Mouse (Mus musculus) testis, postnatal 10 days (tissue): ENCODE measurements at regions not wholly inside any gene's neighbourhood (a gene's known extent, or its start where the extent isn't known, plus 50 kb on each side); places are given as distances from the start of the nearest gene placed in this dataset.
A peak's percentile ranks its signal among the peaks of the same experiment; 100 is the strongest.

ENCODE experiments used
- DNase-seq: peaks from one replicate; pipeline ENCODE4 v3.0.0; 2021; ENCODE audit warnings: low spot score

DNA sequence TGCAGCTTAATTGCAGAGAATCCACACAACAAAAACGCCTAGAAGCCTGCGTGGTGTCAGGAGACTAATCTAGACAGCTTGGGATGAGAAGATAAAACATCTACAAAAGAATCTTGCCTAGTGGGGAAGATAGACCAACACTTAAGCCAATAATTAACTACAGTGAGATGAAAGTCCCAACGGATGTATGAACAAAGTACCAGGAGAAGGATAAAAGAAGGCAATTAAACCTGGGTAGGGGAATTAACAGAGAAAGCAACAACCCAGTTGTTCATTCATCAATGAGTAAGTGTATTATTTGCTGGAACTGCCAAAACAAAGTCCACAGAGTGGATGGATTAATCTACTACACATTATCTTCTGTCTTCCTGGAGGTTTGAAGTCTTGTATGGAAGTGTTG, 99.8 kb downstream of the Olfm4 start:
- no peak for DNase-seq

DNA sequence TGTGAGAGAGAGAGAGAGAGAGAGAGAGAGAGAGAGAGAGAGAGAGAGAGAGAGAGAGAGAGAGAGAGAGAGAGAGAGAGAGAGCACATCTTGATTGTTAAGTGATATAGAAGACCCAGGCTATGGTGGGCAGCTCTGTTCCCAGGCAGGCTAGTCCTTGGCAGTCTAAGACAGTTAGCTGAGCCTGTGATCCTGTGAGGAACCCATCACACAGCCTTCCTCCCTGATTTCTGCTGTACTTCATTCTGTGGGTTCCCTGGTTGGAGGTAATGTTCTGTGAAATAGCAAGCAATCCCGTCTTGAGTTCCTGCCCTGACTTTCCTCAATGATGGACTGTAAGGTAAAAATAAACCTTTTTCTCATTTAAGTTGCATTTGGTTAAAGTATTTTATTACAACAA, 113.4 kb downstream of the Olfm4 start:
- DNase-seq, result no peak

DNA sequence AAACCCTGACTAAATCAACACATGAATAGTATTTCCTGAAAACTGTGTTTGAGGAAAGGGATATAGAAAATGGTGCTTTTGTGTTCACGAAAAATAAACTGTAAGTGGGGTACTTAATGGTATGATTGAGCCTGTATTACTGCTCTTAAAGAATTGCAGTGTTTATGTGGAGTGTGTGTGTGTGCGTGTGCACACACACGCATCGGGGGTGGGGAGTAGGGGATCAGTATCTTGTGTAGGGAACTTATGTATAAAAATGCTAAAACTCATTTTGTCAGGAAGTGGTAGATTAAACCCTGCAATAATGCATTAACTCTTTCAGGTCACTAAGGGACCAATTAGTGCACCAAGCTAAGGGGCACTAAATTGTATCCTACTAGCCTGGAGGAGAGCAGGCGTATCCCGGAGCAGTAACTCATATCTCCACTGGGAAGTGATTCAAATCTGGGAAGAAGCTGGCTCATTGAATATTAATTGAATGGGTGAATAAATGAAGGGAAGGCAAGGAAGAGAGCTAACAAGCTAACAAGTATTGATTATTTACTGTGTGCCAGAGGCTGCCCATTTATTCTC, 129.3 kb downstream of the Olfm4 start:
- no peak for DNase-seq

DNA sequence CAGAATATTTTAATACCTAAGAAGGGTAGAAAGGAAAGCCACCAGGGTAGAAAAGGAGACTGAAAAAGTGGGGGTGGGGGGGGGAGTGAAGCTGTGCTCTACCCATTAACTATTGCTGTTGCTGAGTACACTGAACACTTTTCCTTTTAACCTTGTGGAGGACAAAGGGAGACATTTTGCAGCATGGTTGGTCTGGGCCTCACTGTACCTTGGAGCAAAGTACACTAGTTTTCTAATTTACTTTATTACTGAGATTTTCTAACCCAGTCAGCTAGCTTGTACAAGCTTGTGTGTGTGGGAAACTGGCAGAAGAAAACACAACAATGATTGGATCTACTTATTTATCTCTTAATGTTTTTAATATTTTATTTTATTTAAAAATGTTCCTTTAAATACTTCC, 130.4 kb downstream of the Olfm4 start:
- no peak for DNase-seq

DNA sequence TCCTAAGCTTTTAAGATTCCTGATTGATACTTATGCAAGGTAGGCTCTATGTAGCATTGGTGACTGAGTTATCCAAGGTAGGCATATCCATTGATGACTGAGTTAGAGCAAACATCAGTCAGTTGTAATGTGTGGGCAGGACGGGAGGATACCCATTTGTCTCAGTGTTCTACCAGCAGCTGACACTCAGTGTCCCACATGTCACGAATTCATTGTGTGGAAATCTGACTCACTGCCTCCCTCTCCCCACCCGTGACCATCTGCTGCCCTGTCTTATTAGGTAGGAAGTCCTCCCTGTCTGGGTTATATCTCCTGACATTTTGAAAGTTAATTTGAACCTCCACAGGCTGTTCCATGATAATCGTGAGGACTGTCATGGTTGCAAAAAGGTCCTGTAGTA, 141.3 kb downstream of the Olfm4 start:
- DNase-seq, result no peak

DNA sequence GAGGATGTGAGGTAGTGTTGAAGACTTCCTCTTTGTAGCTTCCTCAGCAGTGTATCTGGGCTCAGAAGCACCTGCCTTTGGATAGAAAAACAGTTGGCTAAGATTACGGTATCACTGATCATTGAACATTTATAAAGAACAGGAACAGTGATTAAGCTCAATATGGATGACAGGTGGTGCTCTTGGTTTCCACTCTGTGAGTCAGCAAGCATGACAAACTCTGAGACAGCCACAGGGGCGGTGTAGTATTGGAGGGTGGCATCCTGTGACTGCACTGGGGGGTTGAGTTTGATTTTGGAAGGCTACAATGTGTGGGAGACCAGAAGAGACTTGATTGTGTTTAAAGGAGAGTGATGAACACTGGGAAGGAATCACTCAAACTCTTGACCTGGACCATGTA, 144.3 kb downstream of the Olfm4 start:
- no peak for DNase-seq

DNA sequence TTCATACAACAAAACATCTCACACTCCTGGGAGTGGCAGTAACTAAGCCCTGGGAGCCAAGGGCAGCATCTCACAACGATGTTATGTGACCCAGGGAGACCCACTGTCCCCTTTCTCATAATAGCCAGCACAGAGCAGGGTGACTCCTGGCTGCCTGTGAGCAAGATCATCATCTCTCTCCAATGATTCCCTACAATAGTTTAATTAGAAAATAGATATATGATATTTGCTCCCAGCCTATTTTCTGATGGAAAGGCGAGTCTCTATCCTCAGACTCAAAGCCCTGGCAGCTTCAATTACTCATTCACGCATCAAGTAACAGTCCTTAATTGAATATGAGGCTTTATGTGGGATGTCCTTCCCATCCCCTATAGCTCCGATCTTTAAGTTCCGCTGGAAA, 153.7 kb downstream of the Olfm4 start:
- no peak for DNase-seq

DNA sequence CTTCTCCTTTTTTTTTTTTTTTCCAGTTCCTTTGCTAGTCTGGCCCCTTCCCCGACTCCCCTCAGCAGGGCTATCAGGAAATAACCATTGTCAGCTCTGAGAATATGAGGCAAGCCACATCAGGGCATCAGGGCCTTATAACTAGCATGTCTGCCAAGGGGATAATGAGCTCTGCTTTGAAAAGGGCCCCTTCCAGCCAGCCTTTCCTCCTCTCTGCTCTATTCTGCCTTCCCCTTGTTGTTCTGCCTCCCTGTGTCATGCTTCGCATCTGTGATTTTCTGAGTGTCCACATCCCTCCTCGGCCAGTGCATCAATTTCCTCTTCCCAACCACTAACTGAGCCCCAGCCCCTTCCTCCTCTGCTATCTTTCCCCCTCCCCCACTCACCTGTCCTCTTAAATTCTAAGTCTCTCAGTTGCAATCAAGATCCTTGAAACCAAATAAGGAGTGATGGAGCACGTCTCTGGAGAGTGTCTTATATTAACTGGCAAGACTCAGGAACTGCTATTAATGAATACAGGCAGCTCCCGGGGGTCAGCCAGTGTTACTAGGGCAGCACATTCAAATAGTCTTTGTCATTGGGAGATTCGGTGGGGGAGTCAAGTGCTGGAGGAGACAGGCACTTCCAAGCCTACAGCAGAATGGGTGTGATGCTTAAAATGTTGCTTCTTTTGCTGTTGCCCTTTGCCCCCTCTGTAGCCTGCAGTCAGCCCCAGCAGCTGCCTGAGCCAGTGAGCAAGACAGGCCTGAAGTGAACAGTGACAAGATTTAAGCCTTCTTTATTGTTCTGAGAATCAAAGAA, 155.3 kb downstream of the Olfm4 start:
- DNase-seq, result no peak

DNA sequence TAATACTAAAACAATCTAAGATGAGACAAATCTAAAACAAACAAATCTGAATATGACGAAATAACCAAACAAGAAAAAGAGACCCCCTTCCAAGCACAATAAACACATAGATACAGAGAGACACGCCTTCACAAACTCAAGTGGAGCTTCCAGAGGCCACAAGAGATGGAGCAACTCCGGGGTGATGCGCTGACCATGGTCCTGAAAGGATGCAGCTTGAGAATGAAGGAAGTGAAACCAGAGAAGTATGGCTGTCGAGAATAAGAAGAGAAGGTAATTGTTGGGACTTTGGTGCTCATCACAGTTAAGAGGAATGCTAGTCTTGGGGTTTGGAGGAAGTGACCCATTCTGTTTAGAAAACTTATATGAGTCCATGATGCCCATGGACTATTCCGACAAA, 173.1 kb downstream of the Olfm4 start:
- DNase-seq, result peak; percentile 76

DNA sequence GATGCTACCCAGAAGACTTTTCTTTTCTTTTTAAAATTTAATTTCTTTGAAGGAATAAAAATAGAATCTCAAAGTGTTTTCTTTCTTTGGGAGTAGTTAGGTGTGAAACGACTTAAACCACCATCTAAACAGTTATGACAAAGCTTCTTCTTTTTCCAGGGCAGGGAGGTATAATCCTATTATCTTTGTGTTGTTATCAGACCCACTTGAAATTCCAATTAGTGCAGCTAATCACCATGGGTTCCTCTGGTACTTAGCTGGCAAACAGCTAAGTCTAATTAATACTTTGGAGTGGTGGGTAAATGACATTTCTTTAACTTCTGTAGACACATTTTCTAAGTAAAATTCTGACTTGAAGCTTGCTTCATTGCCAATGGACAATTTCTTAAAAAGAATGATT, 185.3 kb downstream of the Olfm4 start:
- DNase-seq, result no peak

DNA sequence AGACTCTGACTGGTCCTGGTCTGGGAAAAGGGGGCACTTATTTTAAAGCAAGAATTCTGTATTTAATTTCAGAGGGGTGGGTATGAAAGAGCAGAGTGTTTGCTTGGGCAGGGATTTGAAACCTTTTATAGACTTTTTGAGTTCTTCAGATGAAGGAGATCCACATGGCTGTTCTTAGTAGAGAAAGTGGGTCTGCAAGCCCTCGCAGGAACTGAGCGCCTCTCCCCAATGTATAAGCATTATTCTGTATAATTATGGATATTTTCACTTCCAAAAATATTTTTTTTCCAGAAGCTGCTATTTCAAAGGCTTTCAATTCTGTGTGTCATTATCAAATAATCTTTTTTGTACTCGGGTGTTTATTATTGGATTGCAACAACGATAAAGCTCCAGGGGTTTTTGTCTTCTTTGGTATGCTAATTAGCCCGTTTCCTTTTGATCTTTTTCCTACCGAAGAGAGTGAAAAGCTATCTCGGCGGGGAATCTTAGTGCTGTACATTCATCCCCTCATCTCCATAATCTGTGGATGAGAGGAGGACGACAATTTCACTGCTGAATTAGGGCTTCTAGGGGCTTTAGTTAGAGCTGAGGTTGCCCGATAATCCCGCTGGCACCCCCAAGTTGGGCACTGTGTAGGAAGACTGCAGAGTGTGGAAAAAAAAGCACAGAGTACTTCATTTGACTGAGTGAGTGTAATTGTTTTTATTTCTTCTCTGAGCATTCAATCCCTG, 186.7 kb downstream of the Olfm4 start:
- DNase-seq, result no peak

DNA sequence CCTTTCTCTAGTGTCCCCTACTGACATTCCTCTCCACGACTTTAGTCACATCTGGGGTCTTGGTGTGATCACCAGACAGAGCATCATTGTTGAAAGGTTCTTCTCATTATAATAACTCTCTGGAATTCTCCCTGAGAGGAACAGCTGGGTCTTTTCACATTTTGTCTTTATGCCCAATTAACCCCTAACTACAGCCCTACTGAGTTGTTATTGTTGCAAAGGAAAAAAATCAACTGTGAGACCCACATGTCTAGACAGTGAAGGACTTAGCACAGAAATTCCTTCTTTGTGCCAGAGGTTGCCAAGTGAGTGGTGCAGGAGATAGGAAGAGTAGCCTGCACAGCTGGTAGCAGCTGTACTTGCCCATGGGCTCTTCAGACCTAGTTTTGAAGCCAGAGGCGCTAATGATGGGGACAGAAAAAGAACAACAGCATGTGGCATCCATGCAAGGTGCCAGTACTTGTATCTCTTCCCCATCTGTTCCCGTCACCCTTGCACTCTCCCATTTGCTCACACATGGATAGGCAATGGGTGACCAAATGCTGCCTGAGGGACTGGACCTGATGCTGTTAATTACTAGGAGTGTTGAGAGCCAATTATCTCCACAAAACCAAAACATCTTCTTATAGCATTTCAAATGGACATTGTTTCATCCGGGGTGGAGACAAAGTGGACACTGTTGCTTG, 189.1 kb downstream of the Olfm4 start:
- DNase-seq, result no peak

DNA sequence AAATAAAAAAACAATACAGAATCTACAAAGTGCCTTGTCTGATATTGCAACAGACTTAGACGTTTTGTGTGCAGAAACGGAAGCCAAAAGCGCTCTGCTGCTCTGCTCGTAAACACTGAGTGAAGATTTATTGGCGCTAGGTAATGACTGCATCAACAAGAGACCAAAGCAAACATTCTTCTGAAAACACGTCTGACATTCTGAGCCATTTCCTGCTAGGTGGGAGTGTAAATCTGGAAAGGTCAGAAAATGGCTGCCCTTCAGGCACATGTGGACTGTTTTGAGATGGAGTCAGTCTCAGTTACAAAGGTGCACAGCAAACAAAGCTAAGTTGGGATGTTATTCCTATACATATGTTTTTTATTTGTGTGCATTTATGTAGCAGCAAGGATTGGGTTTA, 192.6 kb downstream of the Olfm4 start:
- no peak for DNase-seq

DNA sequence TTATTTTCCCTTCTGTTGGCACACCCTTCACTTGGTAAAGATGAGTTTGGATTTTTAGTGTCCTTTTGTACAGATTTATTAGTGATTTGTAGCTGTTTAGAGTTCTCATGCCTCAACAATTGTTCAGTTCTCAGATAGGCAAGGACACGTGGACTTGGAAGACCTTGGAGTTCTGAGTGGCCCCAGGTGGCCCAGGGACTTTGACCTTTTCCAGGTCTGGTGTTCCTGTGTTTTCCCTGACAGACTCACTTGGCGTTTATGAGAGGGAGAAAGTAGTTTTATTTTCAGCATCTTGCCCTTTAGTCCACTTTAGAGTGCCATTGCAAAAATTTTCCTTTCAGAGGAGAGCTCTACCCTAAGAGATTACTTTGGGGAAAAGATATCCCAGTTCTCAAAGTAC, 211.2 kb downstream of the Olfm4 start:
- DNase-seq, result no peak

DNA sequence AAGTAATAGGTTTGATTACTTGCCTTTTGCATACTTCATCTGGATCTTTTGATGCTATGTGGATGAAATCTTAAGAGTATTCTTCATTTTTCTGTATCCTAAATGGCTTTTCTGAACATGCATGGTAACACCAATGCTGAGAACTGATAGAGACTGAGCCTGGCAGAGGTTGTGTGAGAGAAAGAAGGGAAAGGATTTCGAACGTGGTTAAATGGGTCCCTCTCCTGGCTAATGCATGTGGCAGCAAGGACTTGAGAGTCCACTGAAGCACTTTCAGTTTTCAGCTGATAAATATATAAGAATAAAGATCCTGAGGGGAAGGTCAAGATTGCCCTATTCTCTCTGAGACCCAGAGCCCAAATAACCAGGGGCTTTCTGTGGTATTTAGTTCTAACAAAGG, 229.0 kb downstream of the Olfm4 start:
- no peak for DNase-seq

DNA sequence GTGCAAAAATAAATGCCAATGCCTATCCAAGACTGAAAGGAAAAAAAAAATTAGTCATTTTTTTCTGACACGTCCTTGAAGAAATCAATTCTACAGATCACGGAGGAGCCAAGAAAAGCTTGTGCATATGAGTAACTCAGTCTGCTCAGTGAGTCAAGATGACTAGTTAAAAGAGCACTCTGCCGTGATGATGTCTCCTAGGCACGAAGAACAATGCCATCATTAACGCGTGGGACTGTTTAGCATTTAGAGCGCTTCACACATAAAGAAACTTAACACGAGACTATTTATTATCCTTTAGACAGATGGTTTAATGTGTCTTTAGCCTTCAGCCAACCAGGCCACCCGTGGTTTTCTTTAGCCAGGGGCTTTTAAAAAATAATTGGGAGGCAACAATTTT, 229.8 kb downstream of the Olfm4 start:
- no peak for DNase-seq

DNA sequence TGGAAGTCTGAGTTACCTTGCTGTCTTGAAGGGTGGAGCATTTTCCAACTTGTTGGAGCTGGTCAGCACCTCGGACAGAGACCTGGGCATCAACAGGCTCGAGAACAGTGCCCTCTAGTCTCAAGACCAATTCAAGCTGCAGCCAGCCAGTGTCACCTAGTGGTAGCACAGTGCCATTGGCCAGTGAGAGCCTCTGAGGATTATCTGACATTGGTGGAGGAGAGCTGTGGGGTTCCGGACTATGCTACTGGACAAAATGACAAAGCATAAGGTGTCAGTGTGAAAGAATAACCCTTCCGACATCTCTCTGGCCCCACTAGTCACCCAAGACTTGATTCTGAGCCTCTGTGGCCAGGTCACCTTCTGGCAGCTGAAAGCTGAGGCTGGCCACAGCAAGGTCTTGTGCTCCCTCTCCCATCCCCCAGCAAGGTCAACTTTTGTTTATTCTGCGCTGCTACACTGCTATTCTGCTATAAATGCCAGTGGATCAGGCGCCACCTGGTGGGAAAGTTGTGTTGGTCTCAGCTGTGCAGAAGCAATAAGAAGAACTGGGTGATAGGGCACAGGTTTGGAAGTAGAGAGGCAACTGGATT, 232.2 kb downstream of the Olfm4 start:
- DNase-seq, result peak; percentile 84

DNA sequence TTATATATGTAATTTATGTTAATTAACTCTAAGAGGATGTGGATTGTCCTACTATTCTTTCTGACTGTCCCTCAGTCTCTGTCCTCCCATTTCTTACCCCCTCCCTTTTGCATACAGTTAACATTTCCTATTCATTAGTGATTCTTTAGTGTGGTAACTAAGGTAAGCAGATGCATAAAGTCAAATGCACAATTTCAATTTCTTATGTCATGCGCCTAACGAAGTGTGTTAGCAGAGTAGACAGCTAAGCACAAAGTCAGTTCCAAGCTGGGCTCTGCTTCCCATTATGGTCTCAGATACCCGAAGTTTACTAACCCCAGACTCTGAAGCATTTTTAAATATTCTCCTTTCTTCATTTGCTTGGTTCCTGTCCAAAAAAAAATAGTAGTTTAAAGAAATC, 248.2 kb downstream of the Olfm4 start:
- no peak for DNase-seq

DNA sequence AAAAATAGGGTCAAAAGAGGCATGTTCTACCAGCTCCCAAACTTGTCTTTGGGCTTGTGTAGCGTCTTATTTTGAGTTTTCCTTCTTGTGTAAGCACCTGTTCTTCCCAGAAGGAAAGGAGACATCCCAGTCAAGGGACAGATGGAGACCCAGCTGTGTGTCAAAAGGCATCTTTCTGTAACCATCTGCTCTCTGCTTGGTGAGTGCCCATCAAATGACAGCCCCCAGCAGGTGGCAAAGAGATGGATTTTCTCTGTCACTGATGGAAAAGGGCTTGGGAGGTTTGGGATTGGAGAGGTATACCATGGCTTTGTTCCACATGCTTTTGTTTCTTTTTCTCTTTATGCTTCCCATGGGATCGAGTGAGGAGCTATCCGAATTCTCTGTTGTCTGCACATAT, 249.1 kb downstream of the Olfm4 start:
- DNase-seq, result no peak

DNA sequence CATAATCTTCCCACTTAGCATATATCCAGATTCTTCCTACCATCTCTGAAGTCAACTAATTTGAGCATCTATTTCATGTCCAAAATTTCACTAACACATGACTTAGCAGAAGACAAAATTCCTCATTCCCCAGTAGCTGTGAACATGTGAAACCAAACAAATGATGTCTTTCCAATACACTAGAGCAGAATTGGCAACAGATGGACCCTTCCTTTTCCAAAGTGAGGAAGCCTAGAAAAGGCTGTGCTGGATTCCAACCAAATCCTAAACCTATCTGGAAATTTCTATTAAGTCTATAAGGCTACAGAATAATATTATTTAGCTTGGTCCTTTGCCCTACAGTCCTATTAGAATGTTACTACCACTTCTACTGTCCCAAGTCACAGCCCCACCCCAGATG, 253.3 kb downstream of the Olfm4 start:
- no peak for DNase-seq

DNA sequence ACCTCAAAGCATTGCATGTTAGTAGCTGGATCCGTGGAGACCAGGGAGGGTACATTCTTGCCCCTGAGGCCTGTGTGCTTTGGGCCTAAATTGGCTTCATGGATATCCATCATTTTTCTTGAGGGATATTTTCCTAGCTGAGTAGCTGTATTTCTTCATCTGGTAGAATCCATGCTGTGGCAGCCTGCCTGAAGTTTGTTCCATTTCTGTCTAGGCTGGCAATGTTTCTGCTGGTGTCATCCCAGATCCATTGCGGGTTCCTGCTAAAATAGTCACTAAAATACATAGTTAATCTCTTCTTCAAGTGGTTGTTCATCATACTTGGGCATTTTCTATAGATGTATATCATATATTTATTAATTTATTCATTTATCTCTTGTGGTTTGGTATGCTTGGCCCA, 253.7 kb downstream of the Olfm4 start:
- no peak for DNase-seq

DNA sequence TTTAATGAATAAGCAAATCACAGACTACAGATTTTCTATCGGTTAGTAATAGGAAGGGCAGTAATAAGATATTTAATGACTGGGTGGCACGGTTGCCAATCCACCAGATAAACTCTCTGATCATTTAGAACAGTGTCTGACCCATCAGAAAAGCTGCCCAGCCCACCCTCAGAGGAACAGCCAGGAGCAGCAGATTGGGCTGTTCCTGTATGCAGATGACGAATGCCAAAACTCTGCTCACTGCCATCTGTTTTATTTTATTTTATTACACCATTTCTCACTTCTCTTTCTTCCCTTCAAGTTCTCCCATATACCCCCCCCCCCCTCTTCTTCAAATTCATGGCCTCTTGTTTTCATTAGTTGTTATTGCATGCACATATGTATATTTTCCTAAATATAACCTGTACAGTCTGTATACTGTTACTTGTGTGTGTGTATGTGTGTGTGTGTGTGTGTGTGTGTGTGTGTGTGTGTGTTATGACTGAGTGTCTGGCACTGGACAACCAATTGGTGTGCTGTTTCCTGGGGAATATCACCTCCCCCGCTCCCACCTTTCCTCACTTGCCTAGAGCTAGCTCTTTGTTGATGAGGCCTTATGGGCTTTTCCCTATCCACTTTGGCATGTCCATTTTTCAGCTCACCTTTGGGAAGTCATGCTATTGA, 260.9 kb downstream of the Olfm4 start:
- DNase-seq, result no peak
